Mouse (Mus musculus): ENCODE results near the gene Olfr486. TPM values are rescaled to one million over a fixed set of nuclear protein-coding genes. Genes with fewer than 3 reads are reported as not detected.
"Not testable (repeated sequence)": the region's sequence is repeated elsewhere in the genome, so short reads cannot be mapped to it uniquely, and the experiment has no call there.

Gene Olfr486
- polyA plus RNA-seq (2015; fragmentation: Nextera tagmentation; extraction: Ambion mirVana) = not detected in 2 replicates

DNA sequence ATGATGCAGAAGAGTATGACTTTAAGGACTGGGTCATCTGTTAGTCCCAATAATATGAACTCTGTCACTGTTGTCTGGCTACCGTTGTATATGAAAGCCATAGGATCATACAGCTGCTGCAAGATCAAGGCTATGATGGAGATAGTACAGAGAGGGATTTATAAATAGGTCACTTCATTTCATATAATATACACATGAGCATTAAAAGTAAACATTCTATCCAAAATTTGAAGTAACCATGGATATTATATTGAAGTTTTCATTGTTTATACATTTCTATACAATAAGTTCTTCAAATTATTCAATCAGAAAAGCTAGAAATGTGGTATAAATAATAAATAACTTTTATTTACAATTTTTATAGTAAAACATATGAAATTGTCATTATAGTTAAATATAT is at the start of gene Olfr486:
Gene Olfr486 (minus strand): TSS at position 101 of the 400 bp plus-strand sequence.
- ATAC-seq (ENCODE audit: low read depth); H3K27me3 ChIP-seq (ENCODE audit: control insufficient read depth, insufficient read depth, low read depth, low read length): not testable (repeated sequence)

DNA sequence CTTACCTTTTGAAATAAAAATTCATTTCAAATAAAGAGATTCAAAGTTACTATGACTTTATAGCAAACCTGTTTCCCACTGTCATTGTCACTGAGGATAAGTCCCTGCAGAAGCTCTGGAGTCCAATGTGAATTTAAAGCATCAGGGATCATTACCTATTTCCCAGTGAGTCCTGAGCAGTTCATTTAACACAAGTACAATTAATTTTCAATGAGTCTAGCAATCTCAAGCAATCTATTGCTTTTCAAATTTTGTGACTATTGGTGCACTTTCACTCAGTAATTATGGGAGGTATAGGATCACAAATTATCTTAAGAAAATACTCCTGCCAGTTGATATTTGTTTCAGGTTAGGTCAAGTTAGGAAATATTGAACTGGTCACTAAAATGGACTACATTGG is 42.0 kb upstream of the Olfr486 start, which contains the start of gene Olfr487:
Gene Olfr487 (minus strand): TSS at position 101 of the 400 bp plus-strand sequence.
- H3K27me3 ChIP-seq (ENCODE audit: control insufficient read depth, insufficient read depth, low read depth, low read length); H3K9me3 ChIP-seq (replicated peaks; ENCODE audit: control insufficient read depth, low read length); H3K9ac ChIP-seq (ENCODE audit: low read depth, low read length); H3K4me1 ChIP-seq (ENCODE audit: control insufficient read depth, low read depth, low read length); ATAC-seq (ENCODE audit: low read depth); H3K4me3 ChIP-seq (ENCODE audit: low read depth, low read length); H3K27ac ChIP-seq (ENCODE audit: low read length); H3K36me3 ChIP-seq (ENCODE audit: control insufficient read depth, insufficient read depth); H3K4me2 ChIP-seq (ENCODE audit: low read depth, low read length): not testable (repeated sequence)

More for the DNA sequence above, at the start of gene Olfr486:
- H3K4me3 ChIP-seq (ENCODE audit: low read depth, low read length); H3K4me1 ChIP-seq (ENCODE audit: control insufficient read depth, low read depth, low read length); H3K36me3 ChIP-seq (ENCODE audit: control insufficient read depth, insufficient read depth); H3K27ac ChIP-seq (ENCODE audit: low read length); H3K9ac ChIP-seq (ENCODE audit: low read depth, low read length); H3K4me2 ChIP-seq (ENCODE audit: low read depth, low read length); H3K9me3 ChIP-seq (replicated peaks; ENCODE audit: control insufficient read depth, low read length): not testable (repeated sequence)
- 62% methylated on average over 1 of the region's 1 CpGs for WGBS (ENCODE audit: insufficient replicate concordance)

DNA sequence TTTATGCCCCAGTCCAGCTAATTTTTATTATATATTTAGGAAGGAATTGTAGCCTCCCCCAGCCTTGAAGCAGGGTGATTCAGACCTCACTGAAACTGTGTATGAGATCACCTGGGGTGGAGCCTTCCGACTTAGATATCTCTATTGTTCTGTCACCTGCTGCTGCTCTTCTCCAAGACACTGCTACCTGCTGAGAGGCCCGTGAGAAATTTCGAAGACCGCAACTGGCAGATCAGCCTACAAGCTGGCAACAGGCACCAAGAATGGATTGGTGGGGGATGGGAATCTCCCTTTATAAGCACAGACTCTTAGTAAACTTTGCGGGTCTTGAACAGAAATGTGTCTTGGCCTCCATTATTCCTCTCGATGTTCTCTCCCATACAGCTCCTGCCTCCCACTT is 24.4 kb upstream of the Olfr486 start:
- Histone ChIP-seq H3K4me3 (ENCODE audit: low read depth, low read length) (no peak overlapping the region), H3K27ac (ENCODE audit: low read length) (no peak overlapping the region), H3K9ac (ENCODE audit: low read depth, low read length) (no peak overlapping the region), H3K9me3 (replicated peaks; ENCODE audit: control insufficient read depth, low read length) (no peaks in the 10 kb centered on the region), H3K27me3 (ENCODE audit: control insufficient read depth, insufficient read depth, low read depth, low read length) (no peaks in the 10 kb centered on the region), H3K36me3 (ENCODE audit: control insufficient read depth, insufficient read depth) (no peaks in the 10 kb centered on the region), H3K4me1 (ENCODE audit: control insufficient read depth, low read depth, low read length) (no peaks in the 10 kb centered on the region), H3K4me2 (ENCODE audit: low read depth, low read length) (no peak overlapping the region)
- 57% methylated on average over 6 of the region's 6 CpGs for WGBS (ENCODE audit: insufficient replicate concordance)
- ATAC-seq (ENCODE audit: low read depth) = no peak

DNA sequence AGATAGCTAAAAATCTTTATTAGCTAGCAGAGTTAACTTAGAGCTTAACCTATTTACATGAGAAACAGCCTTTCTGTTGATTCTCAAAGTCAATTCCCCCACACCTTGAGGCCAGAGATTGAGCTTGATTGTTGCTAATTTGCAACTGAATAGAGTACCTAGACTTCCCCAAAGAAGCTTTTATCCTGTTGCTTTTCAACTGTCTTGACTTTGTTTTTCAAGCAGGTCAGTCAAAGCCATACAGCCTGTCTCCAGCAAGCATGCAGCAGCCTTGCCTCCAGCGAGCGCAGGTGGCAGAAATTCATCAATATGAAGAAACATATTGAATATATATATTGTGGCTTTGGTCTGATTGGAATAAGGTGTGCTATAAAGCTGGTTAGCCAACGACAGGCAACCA is 23.8 kb upstream of the Olfr486 start:
- not testable (repeated sequence) for H3K27me3 ChIP-seq (ENCODE audit: control insufficient read depth, insufficient read depth, low read depth, low read length); H3K4me1 ChIP-seq (ENCODE audit: control insufficient read depth, low read depth, low read length); H3K27ac ChIP-seq (ENCODE audit: low read length); H3K9me3 ChIP-seq (replicated peaks; ENCODE audit: control insufficient read depth, low read length); H3K9ac ChIP-seq (ENCODE audit: low read depth, low read length); ATAC-seq (ENCODE audit: low read depth); H3K4me2 ChIP-seq (ENCODE audit: low read depth, low read length); H3K36me3 ChIP-seq (ENCODE audit: control insufficient read depth, insufficient read depth); H3K4me3 ChIP-seq (ENCODE audit: low read depth, low read length)
- WGBS (ENCODE audit: insufficient replicate concordance) = 45% methylated on average over 3 of the region's 3 CpGs

DNA sequence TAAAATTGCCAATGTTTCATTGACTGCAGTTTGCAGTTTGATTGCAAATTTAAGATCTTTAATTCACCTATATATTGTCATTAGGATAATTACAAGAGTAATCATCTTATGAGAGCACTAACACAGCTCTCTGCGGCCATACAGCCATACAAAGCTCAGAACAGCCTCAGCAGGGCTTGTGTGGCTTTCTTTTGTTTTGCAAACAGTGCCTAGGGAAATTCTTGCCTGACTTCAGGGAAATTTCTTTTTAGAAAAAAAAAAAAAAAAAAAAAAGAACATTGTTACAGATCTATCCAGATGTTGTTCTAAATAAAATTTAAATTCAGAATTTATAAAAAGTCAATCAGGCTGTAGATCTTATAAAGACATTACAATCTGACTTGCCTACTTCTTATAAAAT is 20.2 kb upstream of the Olfr486 start:
- H3K27me3 ChIP-seq (ENCODE audit: control insufficient read depth, insufficient read depth, low read depth, low read length); H3K4me2 ChIP-seq (ENCODE audit: low read depth, low read length); H3K4me3 ChIP-seq (ENCODE audit: low read depth, low read length); ATAC-seq (ENCODE audit: low read depth); H3K4me1 ChIP-seq (ENCODE audit: control insufficient read depth, low read depth, low read length); H3K36me3 ChIP-seq (ENCODE audit: control insufficient read depth, insufficient read depth); H3K9ac ChIP-seq (ENCODE audit: low read depth, low read length); H3K9me3 ChIP-seq (replicated peaks; ENCODE audit: control insufficient read depth, low read length); H3K27ac ChIP-seq (ENCODE audit: low read length): not testable (repeated sequence)
- 48% methylated on average over 1 of the region's 1 CpGs for WGBS (ENCODE audit: insufficient replicate concordance)

DNA sequence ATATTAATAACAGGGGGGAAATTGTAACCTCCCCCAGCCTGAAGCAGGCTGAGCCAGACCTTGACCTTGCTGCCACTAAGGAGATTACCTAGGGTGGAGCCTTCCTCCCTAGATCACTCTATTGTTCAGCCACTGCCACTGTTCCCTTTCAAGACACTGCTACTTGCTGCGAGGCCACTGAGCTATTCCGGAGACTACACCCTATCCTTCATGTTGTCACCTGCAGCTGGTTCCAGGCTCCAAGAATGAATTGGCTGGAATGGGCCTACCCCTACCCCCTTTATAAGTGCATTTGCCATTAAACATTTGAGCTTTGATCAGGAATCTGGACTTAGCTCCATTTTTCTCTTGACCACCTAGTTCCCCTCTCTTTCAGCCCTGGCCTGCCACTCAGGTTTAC is 18.7 kb upstream of the Olfr486 start:
- not testable (repeated sequence) for H3K27me3 ChIP-seq (ENCODE audit: control insufficient read depth, insufficient read depth, low read depth, low read length)
- WGBS (ENCODE audit: insufficient replicate concordance) = 56% methylated on average over 2 of the region's 2 CpGs

DNA sequence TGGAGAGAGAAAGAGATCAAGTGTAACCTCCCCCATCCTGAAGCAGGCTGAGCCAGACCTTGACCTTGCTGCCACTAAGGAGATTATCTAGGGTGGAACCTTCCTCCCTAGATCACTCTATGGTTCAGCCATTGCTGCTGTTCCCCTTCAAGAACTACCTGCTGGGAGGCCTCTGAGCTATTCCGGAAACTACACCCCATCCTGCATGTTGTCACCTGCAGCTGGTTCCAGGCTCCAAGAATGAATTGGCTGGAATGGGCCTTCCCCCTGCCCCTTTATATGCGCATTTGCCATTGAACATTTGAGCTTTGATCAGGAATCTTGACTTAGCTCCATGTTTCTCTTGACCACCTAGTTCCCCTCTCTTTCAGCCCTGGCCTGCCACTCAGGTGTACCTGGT is 12.7 kb upstream of the Olfr486 start:
- H3K36me3 ChIP-seq (ENCODE audit: control insufficient read depth, insufficient read depth); H3K9me3 ChIP-seq (replicated peaks; ENCODE audit: control insufficient read depth, low read length); H3K4me2 ChIP-seq (ENCODE audit: low read depth, low read length); H3K27me3 ChIP-seq (ENCODE audit: control insufficient read depth, insufficient read depth, low read depth, low read length); ATAC-seq (ENCODE audit: low read depth); H3K4me1 ChIP-seq (ENCODE audit: control insufficient read depth, low read depth, low read length); H3K27ac ChIP-seq (ENCODE audit: low read length); H3K9ac ChIP-seq (ENCODE audit: low read depth, low read length); H3K4me3 ChIP-seq (ENCODE audit: low read depth, low read length): not testable (repeated sequence)
- 74% methylated on average over 2 of the region's 2 CpGs for WGBS (ENCODE audit: insufficient replicate concordance)

More for the DNA sequence above, 18.7 kb upstream of the Olfr486 start:
- H3K9ac ChIP-seq (ENCODE audit: low read depth, low read length); H3K4me2 ChIP-seq (ENCODE audit: low read depth, low read length); ATAC-seq (ENCODE audit: low read depth); H3K36me3 ChIP-seq (ENCODE audit: control insufficient read depth, insufficient read depth); H3K9me3 ChIP-seq (replicated peaks; ENCODE audit: control insufficient read depth, low read length); H3K4me1 ChIP-seq (ENCODE audit: control insufficient read depth, low read depth, low read length); H3K4me3 ChIP-seq (ENCODE audit: low read depth, low read length); H3K27ac ChIP-seq (ENCODE audit: low read length): not testable (repeated sequence)

DNA sequence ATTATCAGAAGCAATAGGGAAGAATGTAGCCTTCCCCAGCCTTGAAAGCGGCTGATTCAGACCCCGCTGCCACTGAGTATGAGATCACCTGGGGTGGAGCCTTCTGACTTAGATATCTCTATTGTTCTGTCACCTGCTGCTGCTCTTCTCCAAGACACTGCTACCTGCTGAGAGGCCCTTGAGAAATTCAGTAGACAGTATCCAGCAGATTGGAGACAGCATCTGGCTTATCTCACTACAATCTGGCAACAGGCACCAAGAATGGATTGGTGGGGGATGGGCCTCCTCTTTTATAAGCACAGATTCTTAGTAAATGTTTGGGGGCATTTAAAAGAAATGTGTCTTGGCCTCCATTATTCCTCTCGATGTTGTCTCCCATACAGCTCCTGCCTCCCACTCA is 11.9 kb upstream of the Olfr486 start:
- not testable (repeated sequence) for H3K4me2 ChIP-seq (ENCODE audit: low read depth, low read length); H3K9ac ChIP-seq (ENCODE audit: low read depth, low read length); H3K4me3 ChIP-seq (ENCODE audit: low read depth, low read length); H3K36me3 ChIP-seq (ENCODE audit: control insufficient read depth, insufficient read depth); H3K9me3 ChIP-seq (replicated peaks; ENCODE audit: control insufficient read depth, low read length); H3K27ac ChIP-seq (ENCODE audit: low read length); H3K4me1 ChIP-seq (ENCODE audit: control insufficient read depth, low read depth, low read length); H3K27me3 ChIP-seq (ENCODE audit: control insufficient read depth, insufficient read depth, low read depth, low read length); ATAC-seq (ENCODE audit: low read depth)
- 66% methylated on average over 3 of the region's 3 CpGs for WGBS (ENCODE audit: insufficient replicate concordance)

DNA sequence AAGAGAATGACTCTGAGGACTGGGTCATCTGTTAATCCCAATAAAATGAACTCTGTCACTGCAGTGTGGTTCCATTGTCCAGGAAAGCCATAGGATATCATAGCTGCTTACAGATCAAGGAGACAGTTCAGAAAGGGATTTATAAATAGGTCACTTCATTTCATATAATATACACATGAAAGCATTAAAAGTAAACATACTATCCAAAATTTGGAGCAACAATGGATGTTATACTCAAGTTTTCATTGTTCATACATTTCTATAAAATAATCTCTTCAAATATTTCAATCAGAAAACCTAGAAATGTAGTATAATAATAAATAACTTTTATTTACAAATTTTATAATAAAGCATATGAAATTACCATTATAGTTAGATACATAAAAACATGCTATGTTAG is 12.8 kb downstream of the Olfr486 start, which contains the start of gene Olfr485:
Gene Olfr485 (minus strand): TSS at position 101 of the 400 bp plus-strand sequence.
- no peak within 1 kb of the TSS for H3K4me3 ChIP-seq (ENCODE audit: low read depth, low read length)
- H3K27ac ChIP-seq (ENCODE audit: low read length) = no peak within 1 kb of the TSS
- no peaks in the 10 kb centered on the region for H3K36me3 ChIP-seq (ENCODE audit: control insufficient read depth, insufficient read depth)
- no peaks in the 10 kb centered on the region for H3K4me1 ChIP-seq (ENCODE audit: control insufficient read depth, low read depth, low read length)
- H3K9ac ChIP-seq (ENCODE audit: low read depth, low read length) = no peak within 1 kb of the TSS
- H3K4me2 ChIP-seq (ENCODE audit: low read depth, low read length) = no peak within 1 kb of the TSS
- ATAC-seq (ENCODE audit: low read depth) = no peak
- no peaks in the 10 kb centered on the region for H3K27me3 ChIP-seq (ENCODE audit: control insufficient read depth, insufficient read depth, low read depth, low read length)
- no peaks in the 10 kb centered on the region for H3K9me3 ChIP-seq (replicated peaks; ENCODE audit: control insufficient read depth, low read length)

DNA sequence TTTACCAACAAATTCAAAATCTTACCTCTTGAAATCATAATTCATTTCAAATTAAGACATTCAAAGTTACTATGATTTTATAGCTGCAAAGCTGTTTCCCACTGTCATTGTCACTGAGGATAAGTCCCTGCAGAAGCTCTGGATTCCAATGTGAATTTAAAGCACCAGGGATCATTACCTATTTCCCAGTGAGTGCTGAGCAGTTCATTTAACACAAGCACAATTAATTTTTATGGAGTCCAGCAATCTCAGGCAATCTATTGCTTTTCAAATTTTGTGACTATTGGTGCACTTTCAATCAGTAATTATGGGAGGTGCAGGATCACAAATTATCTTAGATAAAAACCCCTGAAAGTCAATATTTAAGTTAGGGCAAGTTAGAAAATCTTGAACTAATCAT is 45.2 kb downstream of the Olfr486 start, which contains the start of gene Olfr484:
Gene Olfr484 (minus strand): TSS at position 101 of the 400 bp plus-strand sequence.
- H3K36me3 ChIP-seq (ENCODE audit: control insufficient read depth, insufficient read depth) = no peaks in the 10 kb centered on the region
- H3K27me3 ChIP-seq (ENCODE audit: control insufficient read depth, insufficient read depth, low read depth, low read length) = no peaks in the 10 kb centered on the region
- H3K4me3 ChIP-seq (ENCODE audit: low read depth, low read length) = no peak within 1 kb of the TSS
- H3K4me1 ChIP-seq (ENCODE audit: control insufficient read depth, low read depth, low read length) = no peaks in the 10 kb centered on the region
- no peak within 1 kb of the TSS for H3K9ac ChIP-seq (ENCODE audit: low read depth, low read length)
- ATAC-seq (ENCODE audit: low read depth) = no peak
- H3K4me2 ChIP-seq (ENCODE audit: low read depth, low read length) = no peak within 1 kb of the TSS
- H3K27ac ChIP-seq (ENCODE audit: low read length) = no peak within 1 kb of the TSS
- no peaks in the 10 kb centered on the region for H3K9me3 ChIP-seq (replicated peaks; ENCODE audit: control insufficient read depth, low read length)
